Mouse (Mus musculus): ENCODE measurements around the gene Trpv1. TPM values are rescaled to one million over a fixed set of nuclear protein-coding genes. Genes with fewer than 3 reads are reported as not detected.

The Trpv1 gene
- polyA plus RNA-seq, 1 experiment, result not detected

- TF ChIP-seq GATA1 (IDR thresholded peaks at IDR 0.05; ENCODE audit: low read length) (no peak), TAL1 (IDR thresholded peaks at IDR 0.05; ENCODE audit: low read length) (no peak)
- H3K9me3 ChIP-seq (ENCODE audit: control insufficient read depth, low read length), result no peaks in the 10 kb centered on the region
- H3K4me1 ChIP-seq (ENCODE audit: control insufficient read depth), result no peaks in the 10 kb centered on the region
- no peaks in the 10 kb centered on the region; the same call in 1 of the 2 replicates for H3K36me3 ChIP-seq (ENCODE audit: control insufficient read depth)
- no peak overlapping the region for H3K4me3 ChIP-seq (replicated peaks)
- H3K27me3 ChIP-seq (ENCODE audit: control insufficient read depth), result no peaks in the 10 kb centered on the region
Observed at GRCm38 (mm10) chr11:73225856-73226255, 8.2 kb upstream of the Trpv1 start.

- H3K36me3 ChIP-seq (ENCODE audit: control insufficient read depth), result no peaks in the 10 kb centered on the region
- no peaks in the 10 kb centered on the region for H3K9me3 ChIP-seq (ENCODE audit: control insufficient read depth, low read length)
- H3K4me3 ChIP-seq (replicated peaks), result no peak overlapping the region
- H3K27me3 ChIP-seq (ENCODE audit: control insufficient read depth), result no peaks in the 10 kb centered on the region
- TF ChIP-seq TAL1 (IDR thresholded peaks at IDR 0.05; ENCODE audit: low read length) (no peak), GATA1 (IDR thresholded peaks at IDR 0.05; ENCODE audit: low read length) (no peak)
- H3K4me1 ChIP-seq (ENCODE audit: control insufficient read depth), result no peaks in the 10 kb centered on the region
Observed at GRCm38 (mm10) chr11:73228881-73229280, 5.2 kb upstream of the Trpv1 start.

DNA sequence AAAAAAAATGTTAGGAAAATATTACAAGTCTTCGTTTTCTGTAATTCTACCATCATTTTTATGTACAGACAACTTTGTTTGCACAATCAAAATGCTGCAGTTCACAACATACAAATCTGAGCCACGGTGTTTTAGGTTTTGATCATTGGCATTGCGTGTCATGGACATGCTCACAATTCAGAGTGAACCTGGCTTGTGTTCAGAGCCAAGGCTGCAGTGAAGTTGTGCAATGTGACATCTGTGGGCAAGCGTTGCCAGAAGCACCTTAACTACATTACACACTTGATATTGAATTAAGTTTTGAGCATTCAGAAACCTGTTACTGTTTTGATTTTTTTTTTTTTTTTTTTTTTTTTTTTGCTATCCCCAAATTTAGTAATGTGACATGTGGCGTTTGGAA, 4.0 kb upstream of the Trpv1 start:
- no peaks in the 10 kb centered on the region for H3K9me3 ChIP-seq (ENCODE audit: control insufficient read depth, low read length)
- no peaks in the 10 kb centered on the region for H3K36me3 ChIP-seq (ENCODE audit: control insufficient read depth)
- H3K27me3 ChIP-seq (ENCODE audit: control insufficient read depth), result no peaks in the 10 kb centered on the region
- H3K4me1 ChIP-seq (ENCODE audit: control insufficient read depth), result no peaks in the 10 kb centered on the region
- TF ChIP-seq TAL1 (IDR thresholded peaks at IDR 0.05; ENCODE audit: low read length) (no peak), GATA1 (IDR thresholded peaks at IDR 0.05; ENCODE audit: low read length) (no peak)
- H3K4me3 ChIP-seq (replicated peaks), result no peak overlapping the region

GRCm38 (mm10) chr11:73232513-73232912, 1.6 kb upstream of the Trpv1 start:
- no peaks in the 10 kb centered on the region for H3K36me3 ChIP-seq (ENCODE audit: control insufficient read depth)
- no peaks in the 10 kb centered on the region for H3K9me3 ChIP-seq (ENCODE audit: control insufficient read depth, low read length)
- no peak overlapping the region for H3K4me3 ChIP-seq (replicated peaks)
- no peak for TF ChIP-seq TAL1 (IDR thresholded peaks at IDR 0.05; ENCODE audit: low read length)
- no peak for TF ChIP-seq GATA1 (IDR thresholded peaks at IDR 0.05; ENCODE audit: low read length)
- H3K4me1 ChIP-seq (ENCODE audit: control insufficient read depth), result no peaks in the 10 kb centered on the region
- H3K27me3 ChIP-seq (ENCODE audit: control insufficient read depth), result no peaks in the 10 kb centered on the region

DNA sequence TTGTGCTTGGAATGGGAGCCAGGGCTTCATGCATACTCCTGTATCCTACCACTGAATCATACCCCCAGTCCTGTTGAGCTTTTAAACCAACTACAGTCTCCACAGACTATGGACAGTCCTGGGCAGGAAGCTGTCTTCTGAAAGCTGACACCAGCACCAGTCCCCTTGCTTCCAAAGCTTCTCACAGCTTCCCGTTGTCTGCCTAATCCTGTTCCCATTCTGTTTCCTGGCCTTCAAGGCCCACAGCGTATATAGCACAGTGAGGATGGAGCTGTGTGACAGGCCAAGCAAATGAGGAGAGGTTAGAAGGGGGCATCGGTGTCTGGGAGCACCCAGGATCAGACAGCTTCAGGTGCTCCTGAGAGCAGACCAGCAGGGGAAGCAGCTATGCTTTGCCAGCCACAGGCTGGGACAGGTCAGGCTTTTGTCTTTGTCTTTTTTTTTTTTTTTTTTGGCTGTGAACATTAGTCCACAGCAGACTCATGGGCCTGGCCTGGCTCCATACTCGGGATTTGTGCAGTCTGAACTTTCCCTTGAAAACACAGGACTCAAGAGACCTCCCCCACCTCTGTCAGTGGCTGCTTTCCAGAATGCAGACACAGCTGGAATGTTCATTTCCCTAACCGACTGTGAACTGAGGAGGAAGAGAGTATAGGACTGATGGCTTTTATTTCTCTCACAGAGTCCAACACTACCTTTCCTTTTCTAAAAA, 2.1 kb downstream of the Trpv1 start:
- Histone ChIP-seq H3K36me3 (ENCODE audit: control insufficient read depth) (no peaks in the 10 kb centered on the region), H3K27me3 (ENCODE audit: control insufficient read depth) (no peaks in the 10 kb centered on the region), H3K4me3 (replicated peaks) (no peak overlapping the region), H3K4me1 (ENCODE audit: control insufficient read depth) (no peaks in the 10 kb centered on the region), H3K9me3 (ENCODE audit: control insufficient read depth, low read length) (no peaks in the 10 kb centered on the region)
- TF ChIP-seq TAL1 (IDR thresholded peaks at IDR 0.05; ENCODE audit: low read length) (no peak), GATA1 (IDR thresholded peaks at IDR 0.05; ENCODE audit: low read length) (no peak)

GRCm38 (mm10) chr11:73236731-73237130, 2.6 kb downstream of the Trpv1 start:
- Histone ChIP-seq H3K4me3 (replicated peaks) (no peak overlapping the region), H3K36me3 (ENCODE audit: control insufficient read depth) (no peaks in the 10 kb centered on the region)
- no peak for TF ChIP-seq GATA1 (IDR thresholded peaks at IDR 0.05; ENCODE audit: low read length)
- TF ChIP-seq TAL1 (IDR thresholded peaks at IDR 0.05; ENCODE audit: low read length), result no peak

DNA sequence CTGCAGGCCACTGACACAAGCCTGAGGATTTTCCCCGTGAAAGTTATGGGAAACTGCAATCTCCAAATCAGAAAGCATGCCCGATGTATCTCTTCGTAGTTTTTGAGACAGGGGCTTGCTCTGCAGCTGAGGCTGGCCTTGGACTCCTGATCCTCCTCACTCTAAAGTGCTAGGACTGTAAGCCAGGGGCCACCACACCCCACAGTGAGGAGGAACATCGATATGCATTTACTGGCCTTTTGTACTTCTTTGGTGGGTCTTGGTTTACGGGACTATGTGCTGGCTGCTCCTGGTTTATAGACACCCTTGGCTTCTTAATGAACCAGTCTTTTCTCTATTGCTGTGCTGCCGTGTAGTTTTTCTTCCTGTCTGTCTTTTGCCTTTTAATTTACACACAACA, 8.1 kb downstream of the Trpv1 start:
- H3K4me3 ChIP-seq (replicated peaks), result no peak overlapping the region
- no peaks in the 10 kb centered on the region for H3K27me3 ChIP-seq (ENCODE audit: control insufficient read depth)
- H3K36me3 ChIP-seq (ENCODE audit: control insufficient read depth), result no peaks in the 10 kb centered on the region
- no peaks in the 10 kb centered on the region for H3K4me1 ChIP-seq (ENCODE audit: control insufficient read depth)
- TF ChIP-seq GATA1 (IDR thresholded peaks at IDR 0.05; ENCODE audit: low read length) (no peak), TAL1 (IDR thresholded peaks at IDR 0.05; ENCODE audit: low read length) (no peak)
- H3K9me3 ChIP-seq (ENCODE audit: control insufficient read depth, low read length), result no peaks in the 10 kb centered on the region

More at GRCm38 (mm10) chr11:73236731-73237130, 2.6 kb downstream of the Trpv1 start:
- no peaks in the 10 kb centered on the region for H3K27me3 ChIP-seq (ENCODE audit: control insufficient read depth)
- H3K9me3 ChIP-seq (ENCODE audit: control insufficient read depth, low read length), result no peaks in the 10 kb centered on the region
- H3K4me1 ChIP-seq (ENCODE audit: control insufficient read depth), result no peaks in the 10 kb centered on the region

- Histone ChIP-seq H3K4me3 (replicated peaks) (no peak overlapping the region), H3K9me3 (ENCODE audit: control insufficient read depth, low read length) (no peaks in the 10 kb centered on the region), H3K36me3 (ENCODE audit: control insufficient read depth) (no peaks in the 10 kb centered on the region), H3K4me1 (ENCODE audit: control insufficient read depth) (no peaks in the 10 kb centered on the region), H3K27me3 (ENCODE audit: control insufficient read depth) (no peaks in the 10 kb centered on the region)
- TF ChIP-seq GATA1 (IDR thresholded peaks at IDR 0.05; ENCODE audit: low read length) (no peak), TAL1 (IDR thresholded peaks at IDR 0.05; ENCODE audit: low read length) (no peak)
Observed at GRCm38 (mm10) chr11:73242777-73243176, 8.7 kb downstream of the Trpv1 start.

GRCm38 (mm10) chr11:73257362-73257945, 23.4 kb downstream of the Trpv1 start:
- H3K27me3 ChIP-seq (ENCODE audit: control insufficient read depth), result no peaks in the 10 kb centered on the region
- TF ChIP-seq GATA1 (IDR thresholded peaks at IDR 0.05; ENCODE audit: low read length), result no peak
- no peak for TF ChIP-seq TAL1 (IDR thresholded peaks at IDR 0.05; ENCODE audit: low read length)

More at GRCm38 (mm10) chr11:73257362-73257945, 23.4 kb downstream of the Trpv1 start:
- H3K36me3 ChIP-seq (ENCODE audit: control insufficient read depth), result no peaks in the 10 kb centered on the region
- no peak overlapping the region for H3K4me3 ChIP-seq (replicated peaks)
- H3K9me3 ChIP-seq (ENCODE audit: control insufficient read depth, low read length), result no peaks in the 10 kb centered on the region
- no peaks in the 10 kb centered on the region for H3K4me1 ChIP-seq (ENCODE audit: control insufficient read depth)

All from erythroblast, embryonic 14.5 days (primary cell).